Mouse (Mus musculus) hindbrain, embryonic 15.5 days (tissue): ENCODE measurements around the gene Wfdc16. TPM values are rescaled to one million over a fixed set of nuclear protein-coding genes. Genes with fewer than 3 reads are reported as not detected.
"Not testable (repeated sequence)": the region's sequence is repeated elsewhere in the genome, so short reads cannot be mapped to it uniquely, and the experiment has no call there.

ENCODE experiments used
- ATAC-seq: fragments of 200-750 bp; cut with Nextera tagmentation; 2 replicates; pipeline ENCODE4 v1.8.0; 2017; ENCODE audit warnings: low read depth, moderate number of reproducible peaks, moderate TSS enrichment; ENCODE audit not compliant: low FRiP score
- H3K27ac ChIP-seq: fragments of 300-500 bp; sonication (generic); replicated peaks from 2 replicates; pipeline ENCODE4 v1.5.1; 2015; ENCODE audit warnings: mild to moderate bottlenecking, inconsistent platforms
- H3K27me3 ChIP-seq: fragments of 300-500 bp; sonication (generic); 2 replicates; pipeline ENCODE4 v1.6.1; 2015; ENCODE audit warnings: control low read depth, inconsistent platforms
- H3K36me3 ChIP-seq: fragments of 300-500 bp; sonication (generic); 2 replicates; pipeline ENCODE4 v1.6.1; 2015; ENCODE audit warnings: control low read depth, inconsistent platforms
- H3K4me1 ChIP-seq: fragments of 300-500 bp; sonication (generic); replicated peaks from 2 replicates; pipeline ENCODE4 v1.6.1; 2015; ENCODE audit warnings: control low read depth, inconsistent platforms
- H3K4me2 ChIP-seq: fragments of 300-500 bp; sonication (generic); 2 replicates; pipeline ENCODE4 v1.6.1; 2015; ENCODE audit warnings: moderate library complexity, mild to moderate bottlenecking, inconsistent platforms
- H3K4me3 ChIP-seq: fragments of 300-500 bp; sonication (generic); 2 replicates; pipeline ENCODE4 v1.5.1; 2015; ENCODE audit warnings: mild to moderate bottlenecking, inconsistent platforms
- H3K9ac ChIP-seq: fragments of 300-500 bp; sonication (generic); 2 replicates; pipeline ENCODE4 v1.6.1; 2015; ENCODE audit warnings: inconsistent platforms
- H3K9me3 ChIP-seq: fragments of 300-500 bp; sonication (generic); 2 replicates; pipeline ENCODE4 v1.6.1; 2016; ENCODE audit warnings: control low read depth, inconsistent platforms
- WGBS: fragments of 180-500 bp; shearing (Covaris S2); methylation state at CpG from one replicate; pipeline ENCODE4 v1.1.7; 2015; 5-methylcytosine and 5-hydroxymethylcytosine counted together
- polyA plus RNA-seq: library from polyadenylated mRNA; unstranded; fragments of >200 nt; fragmentation: Nextera tagmentation; extraction: Ambion mirVana; gene quantifications from 2 replicates; pipeline ENCODE4 v1.2.1, GENCODE M21; 2015

Wfdc16 gene
- polyA plus RNA-seq, 1 experiment from 2014 or later: not detected

- no peaks in the 10 kb centered on the region for H3K36me3 ChIP-seq
- H3K27ac ChIP-seq: no peak overlapping the region
- ATAC-seq: no peak
- WGBS: 13% methylated on average over 4 of the region's 4 CpGs
- no peak overlapping the region for H3K9ac ChIP-seq
- H3K27me3 ChIP-seq: peaks cover 2% of the 10 kb centered on the region; the same call in 1 of the 2 replicates
- H3K4me3 ChIP-seq: no peak overlapping the region
- H3K9me3 ChIP-seq: no peaks in the 10 kb centered on the region
- no peak overlapping the region for H3K4me2 ChIP-seq
- no peaks in the 10 kb centered on the region for H3K4me1 ChIP-seq
Observed at GRCm38 (mm10) chr2:164592014-164592413, 46.6 kb downstream of the Wfdc16 start.

- not testable (repeated sequence) for H3K9me3 ChIP-seq, H3K4me3 ChIP-seq, H3K4me1 ChIP-seq, ATAC-seq, H3K4me2 ChIP-seq, H3K9ac ChIP-seq, H3K27me3 ChIP-seq, H3K27ac ChIP-seq, H3K36me3 ChIP-seq
- 66% methylated on average over 13 of the region's 13 CpGs for WGBS
Observed at GRCm38 (mm10) chr2:164585025-164585725, 53.4 kb downstream of the Wfdc16 start, which contains the start of gene Wfdc6a. Gene Wfdc6a, minus strand, starts transcription at chr2:164585447.

Other genes with a start within 250 kb of the Wfdc16 start
- 0.25 and 0.65 TPM in 2 replicates for gene Slpi, start 249.7 kb downstream of the Wfdc16 start, polyA plus RNA-seq
- 0.08 and 0.10 TPM in 2 replicates for gene Rbpjl, start 235.7 kb downstream of the Wfdc16 start, polyA plus RNA-seq
- gene Matn4, start 233.6 kb downstream of the Wfdc16 start, polyA plus RNA-seq: 3.9 and 5.1 TPM in 2 replicates
- 9.4 and 10.4 TPM in 2 replicates for gene Sdc4, start 194.9 kb downstream of the Wfdc16 start, polyA plus RNA-seq
- 82.7 and 88.2 TPM in 2 replicates for gene Sys1, start 181.8 kb downstream of the Wfdc16 start, polyA plus RNA-seq
- 5.0 and 6.6 TPM in 2 replicates for gene Gm20458, start 177.8 kb downstream of the Wfdc16 start, polyA plus RNA-seq
- gene Trp53tg5, start 165.1 kb downstream of the Wfdc16 start, polyA plus RNA-seq: not detected in 2 replicates
- gene Dbndd2, start 152.7 kb downstream of the Wfdc16 start, polyA plus RNA-seq: 22.8 and 23.1 TPM in 2 replicates
- 93.4 and 103 TPM in 2 replicates for gene Pigt, start 141.3 kb downstream of the Wfdc16 start, polyA plus RNA-seq
- gene Wfdc2, start 76.4 kb downstream of the Wfdc16 start, polyA plus RNA-seq: 1.1 and 4.4 TPM in 2 replicates
- gene Spint3, start 65.3 kb downstream of the Wfdc16 start, polyA plus RNA-seq: not detected in 2 replicates
- not detected in 2 replicates for gene Wfdc6a, start 53.3 kb downstream of the Wfdc16 start, polyA plus RNA-seq
- 0.21 TPM in 1 of 2 replicates, not detected in the other for gene Eppin, start 45.2 kb downstream of the Wfdc16 start, polyA plus RNA-seq
- gene Wfdc6b, start 25.3 kb downstream of the Wfdc16 start, polyA plus RNA-seq: not detected in 2 replicates
- not detected in 2 replicates for gene Wfdc8, start 25.2 kb downstream of the Wfdc16 start, polyA plus RNA-seq
- not detected in 2 replicates for gene Wfdc10, start 17.2 kb upstream of the Wfdc16 start, polyA plus RNA-seq
- not detected in 2 replicates for gene Wfdc9, start 17.8 kb upstream of the Wfdc16 start, polyA plus RNA-seq
- not detected in 2 replicates for gene Wfdc11, start 35.3 kb upstream of the Wfdc16 start, polyA plus RNA-seq
- not detected in 2 replicates for gene Wfdc13, start 46.3 kb upstream of the Wfdc16 start, polyA plus RNA-seq
- gene Spint4, start 59.7 kb upstream of the Wfdc16 start, polyA plus RNA-seq: not detected in 2 replicates
- not detected in 2 replicates for gene Spint5, start 76.5 kb upstream of the Wfdc16 start, polyA plus RNA-seq
- 1.6 and 1.7 TPM in 2 replicates for gene Wfdc3, start 107.1 kb upstream of the Wfdc16 start, polyA plus RNA-seq
- gene Dnttip1, start 107.2 kb upstream of the Wfdc16 start, polyA plus RNA-seq: 54.6 and 57.6 TPM in 2 replicates
- gene Ube2c, start 131.1 kb upstream of the Wfdc16 start, polyA plus RNA-seq: 78.0 and 107 TPM in 2 replicates
- gene Tnnc2, start 141.2 kb upstream of the Wfdc16 start, polyA plus RNA-seq: 0.97 and 2.4 TPM in 2 replicates
- 39.6 and 44.8 TPM in 2 replicates for gene Snx21, start 147.0 kb upstream of the Wfdc16 start, polyA plus RNA-seq
- 21.4 and 21.5 TPM in 2 replicates for gene Acot8, start 166.1 kb upstream of the Wfdc16 start, polyA plus RNA-seq
- 16.8 TPM in 2 replicates for gene Zswim3, start 166.3 kb upstream of the Wfdc16 start, polyA plus RNA-seq
- gene Zswim1, start 183.9 kb upstream of the Wfdc16 start, polyA plus RNA-seq: 24.9 and 29.2 TPM in 2 replicates
- gene Spata25, start 189.7 kb upstream of the Wfdc16 start, polyA plus RNA-seq: 0.34 TPM in 1 of 2 replicates, not detected in the other
- gene Ctsa, start 194.1 kb upstream of the Wfdc16 start, polyA plus RNA-seq: 97.0 and 105 TPM in 2 replicates
- gene Neurl2, start 194.7 kb upstream of the Wfdc16 start, polyA plus RNA-seq: 6.3 and 7.9 TPM in 2 replicates
- gene Pltp, start 218.9 kb upstream of the Wfdc16 start, polyA plus RNA-seq: 123 and 129 TPM in 2 replicates
- gene Pcif1, start 240.5 kb upstream of the Wfdc16 start, polyA plus RNA-seq: 78.5 and 81.7 TPM in 2 replicates